Mouse (Mus musculus) olfactory bulb, adult 2 months (tissue): ENCODE measurements around the gene Serpina1e. TPM values are rescaled to one million over a fixed set of nuclear protein-coding genes. Genes with fewer than 3 reads are reported as not detected.

Experiments used
- polyA plus RNA-seq: library from polyadenylated mRNA; stranded (reverse); fragments of >200 nt; gene quantifications from 2 replicates; pipeline ENCODE4 v1.2.4, GENCODE M21; 2012; ENCODE audit warnings: low replicate concordance; ENCODE audit not compliant: missing spikeins, insufficient read depth, insufficient read length

Gene Serpina1e
- polyA plus RNA-seq, 1 experiment = not detected

Other genes with a start within 250 kb of the Serpina1e start
- gene Serpina1d, start 185.4 kb downstream of the Serpina1e start, polyA plus RNA-seq = not detected in 2 replicates
- not detected in 2 replicates for gene Serpina1b, start 128.6 kb downstream of the Serpina1e start, polyA plus RNA-seq
- not detected in 2 replicates for gene Serpina1a, start 95.4 kb downstream of the Serpina1e start, polyA plus RNA-seq
- not detected in 2 replicates for gene Serpina1c, start 54.1 kb downstream of the Serpina1e start, polyA plus RNA-seq
- gene Serpina11, start 31.0 kb upstream of the Serpina1e start, polyA plus RNA-seq = not detected in 2 replicates
- gene Serpina9, start 54.8 kb upstream of the Serpina1e start, polyA plus RNA-seq = not detected in 2 replicates
- not detected in 2 replicates for gene Serpina12, start 85.5 kb upstream of the Serpina1e start, polyA plus RNA-seq
- gene Serpina5, start 142.1 kb upstream of the Serpina1e start, polyA plus RNA-seq = not detected in 2 replicates
- gene Serpina3a, start 153.7 kb upstream of the Serpina1e start, polyA plus RNA-seq = not detected in 2 replicates
- not detected in 2 replicates for gene Serpina3b, start 169.0 kb upstream of the Serpina1e start, polyA plus RNA-seq
- not detected in 2 replicates for gene Serpina3c, start 194.9 kb upstream of the Serpina1e start, polyA plus RNA-seq